Mouse (Mus musculus) hindbrain, embryonic 14.5 days (tissue): ENCODE measurements around the gene Pkp1. TPM values are rescaled to one million over a fixed set of nuclear protein-coding genes. Genes with fewer than 3 reads are reported as not detected.

ENCODE experiments used
- ATAC-seq: fragments of 200-750 bp; cut with Nextera tagmentation; 2 replicates; pipeline ENCODE4 v1.8.0; 2017; ENCODE audit warnings: moderate number of reproducible peaks, mild to moderate bottlenecking, moderate TSS enrichment, moderate library complexity; ENCODE audit not compliant: low FRiP score
- DNase-seq: peaks from one replicate; pipeline ENCODE4 v3.0.0-alpha.2; 2015; ENCODE audit warnings: low spot score
- H3K27ac ChIP-seq: fragments of 300-500 bp; sonication (generic); 2 replicates; pipeline ENCODE4 v1.5.1; 2014; ENCODE audit warnings: mild to moderate bottlenecking, moderate library complexity
- H3K27me3 ChIP-seq: fragments of 300-500 bp; sonication (generic); 2 replicates; pipeline ENCODE4 v1.6.1; 2014; ENCODE audit warnings: mild to moderate bottlenecking, low read length, mixed read lengths; ENCODE audit not compliant: control insufficient read depth, insufficient read depth
- H3K36me3 ChIP-seq: fragments of 300-500 bp; sonication (generic); replicated peaks from 2 replicates; pipeline ENCODE4 v1.6.1; 2014; ENCODE audit not compliant: control insufficient read depth, insufficient read depth
- H3K4me1 ChIP-seq: fragments of 300-500 bp; sonication (generic); replicated peaks from 2 replicates; pipeline ENCODE4 v1.6.1; 2014; ENCODE audit warnings: antibody characterized with exemption, low read length, mixed read lengths; ENCODE audit not compliant: control insufficient read depth, insufficient read depth
- H3K4me2 ChIP-seq: fragments of 300-500 bp; sonication (generic); replicated peaks from 2 replicates; pipeline ENCODE4 v1.6.1; 2014; ENCODE audit warnings: mild to moderate bottlenecking, moderate library complexity
- H3K4me3 ChIP-seq: fragments of 300-500 bp; sonication (generic); replicated peaks from 2 replicates; pipeline ENCODE4 v1.5.1; 2014; ENCODE audit warnings: mild to moderate bottlenecking, low read length
- H3K9ac ChIP-seq: fragments of 300-500 bp; sonication (generic); 2 replicates; pipeline ENCODE4 v1.6.1; 2014
- H3K9me3 ChIP-seq: fragments of 300-500 bp; sonication (generic); 2 replicates; pipeline ENCODE4 v1.6.1; 2016; ENCODE audit warnings: low read length; ENCODE audit not compliant: control insufficient read depth
- WGBS: fragments of 180-500 bp; shearing (Covaris S2); extraction: QIAGEN DNeasy Blood & Tissue Kit; methylation state at CpG from one replicate; pipeline ENCODE4 v1.1.7; 2014; 5-methylcytosine and 5-hydroxymethylcytosine counted together
- polyA plus RNA-seq: library from polyadenylated mRNA; unstranded; fragments of >200 nt; fragmentation: Nextera tagmentation; extraction: Ambion mirVana; gene quantifications from 2 replicates; pipeline ENCODE4 v1.2.1, GENCODE M21; 2014

Gene Pkp1
- polyA plus RNA-seq = not detected in 2 replicates

DNA sequence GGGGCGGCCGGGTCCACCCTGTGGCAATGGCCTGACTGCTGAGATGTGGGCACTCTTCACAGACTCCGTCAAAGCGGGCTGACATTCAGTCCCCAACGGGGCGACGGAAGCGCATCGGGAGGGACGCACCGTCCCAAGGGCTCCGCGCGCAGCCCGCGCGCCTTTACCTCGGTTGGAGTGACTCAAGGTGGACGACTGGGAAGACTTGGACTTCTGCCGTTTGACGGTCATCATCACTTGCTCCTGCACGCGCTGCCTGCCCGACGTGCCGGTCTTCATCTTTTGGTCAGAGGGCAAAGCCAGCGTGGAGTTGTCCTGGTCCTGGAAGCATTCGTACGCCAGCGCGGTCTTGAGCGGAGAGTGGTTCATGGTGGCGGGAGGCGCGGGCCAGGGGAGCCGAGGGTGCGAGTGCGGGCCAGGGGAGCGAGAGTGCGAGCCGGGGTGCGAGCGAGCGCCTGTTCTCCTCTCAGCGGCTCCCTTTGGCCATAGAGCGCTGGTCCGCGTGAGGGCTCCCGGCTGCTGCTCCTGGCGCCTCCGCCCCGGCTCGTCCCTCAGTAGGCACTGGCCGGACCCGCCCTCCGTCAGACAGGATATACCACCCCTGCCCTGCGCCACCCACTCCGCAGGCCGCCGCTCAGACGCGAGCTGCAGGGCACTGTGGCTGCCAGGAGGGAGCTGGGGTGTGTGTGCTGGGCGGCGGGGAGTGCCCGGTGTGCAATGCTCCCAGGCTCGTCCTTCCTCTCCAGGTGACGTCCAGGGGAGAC lies at the start of gene Pkp1:
TSS of gene Pkp1 (minus strand) at position 564 of the 764 bp plus-strand sequence.
- ATAC-seq (no peak), DNase-seq (no peak)
- H3K27me3 ChIP-seq = peaks cover 69% of the 10 kb centered on the region

DNA sequence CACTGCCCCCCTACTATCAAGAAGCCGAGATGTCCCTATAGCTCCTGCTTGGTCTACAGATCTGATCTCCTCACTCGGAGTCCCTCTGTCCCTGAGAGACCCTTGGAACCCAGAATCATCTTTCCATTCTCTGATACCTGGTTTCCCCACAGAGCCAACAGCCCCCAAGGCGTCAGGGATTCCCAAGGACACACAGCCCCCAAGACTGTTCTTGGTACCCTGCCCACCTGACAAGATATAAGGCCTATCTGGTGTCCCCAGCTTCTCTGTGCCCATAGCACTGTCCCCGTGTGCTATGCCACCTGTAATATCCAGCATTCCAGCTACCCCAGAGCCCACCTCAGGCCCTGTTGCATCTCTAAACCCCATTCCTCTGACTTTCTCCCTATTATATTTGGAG lies 48.7 kb upstream of the Pkp1 start:
- Histone ChIP-seq H3K9ac (no peak overlapping the region), H3K27me3 (no peaks in the 10 kb centered on the region), H3K4me2 (no peak overlapping the region), H3K4me3 (no peak overlapping the region), H3K4me1 (no peaks in the 10 kb centered on the region), H3K36me3 (no peaks in the 10 kb centered on the region), H3K9me3 (no peaks in the 10 kb centered on the region), H3K27ac (no peak overlapping the region)
- DNase-seq (no peak), ATAC-seq (no peak)
- WGBS = 86% methylated on average over 4 of the region's 4 CpGs

More for the DNA sequence above, at the start of gene Pkp1:
- Histone ChIP-seq H3K9ac (no peak within 1 kb of the TSS), H3K4me1 (no peaks in the 10 kb centered on the region; the same call in 1 of the 2 replicates), H3K4me3 (peak within 1 kb of the TSS; percentile 20), H3K9me3 (no peaks in the 10 kb centered on the region), H3K27ac (no peak within 1 kb of the TSS), H3K36me3 (no peaks in the 10 kb centered on the region), H3K4me2 (peak within 1 kb of the TSS; percentile 38)
- under 1% methylated on average over 61 of the region's 67 CpGs for WGBS

GRCm38 (mm10) chr1:135964561-135964960 lies 45.6 kb upstream of the Pkp1 start:
- H3K9me3 ChIP-seq = no peaks in the 10 kb centered on the region
- H3K4me1 ChIP-seq = no peaks in the 10 kb centered on the region
- no peak overlapping the region for H3K27ac ChIP-seq
- WGBS = 60% methylated on average over 11 of the region's 11 CpGs
- ATAC-seq (no peak), DNase-seq (no peak)
- no peak overlapping the region for H3K4me3 ChIP-seq
- no peaks in the 10 kb centered on the region for H3K36me3 ChIP-seq
- H3K27me3 ChIP-seq = no peaks in the 10 kb centered on the region
- no peak overlapping the region for H3K9ac ChIP-seq
- no peak overlapping the region for H3K4me2 ChIP-seq

- H3K9ac ChIP-seq = no peak overlapping the region
- no peak for ATAC-seq
- no peaks in the 10 kb centered on the region for H3K9me3 ChIP-seq
- H3K4me1 ChIP-seq = no peaks in the 10 kb centered on the region
- H3K36me3 ChIP-seq = no peaks in the 10 kb centered on the region
- WGBS = 69% methylated on average over 5 of the region's 5 CpGs
- H3K4me2 ChIP-seq = no peak overlapping the region
- no peak overlapping the region for H3K27ac ChIP-seq
- no peak for DNase-seq
- no peak overlapping the region for H3K4me3 ChIP-seq
- H3K27me3 ChIP-seq = no peaks in the 10 kb centered on the region
Observed at GRCm38 (mm10) chr1:135963177-135963576, 44.2 kb upstream of the Pkp1 start.

- DNase-seq (peak; percentile 80), ATAC-seq (no peak)
- H3K27me3 ChIP-seq = no peaks in the 10 kb centered on the region
- H3K9me3 ChIP-seq = no peaks in the 10 kb centered on the region
- no peaks in the 10 kb centered on the region for H3K4me1 ChIP-seq
- H3K27ac ChIP-seq = no peak overlapping the region
- no peak overlapping the region for H3K4me3 ChIP-seq
- no peaks in the 10 kb centered on the region for H3K36me3 ChIP-seq
- H3K9ac ChIP-seq = no peak overlapping the region
- 47% methylated on average over 4 of the region's 4 CpGs for WGBS
- no peak overlapping the region for H3K4me2 ChIP-seq
Observed at GRCm38 (mm10) chr1:135958483-135958882, 39.5 kb upstream of the Pkp1 start.

GRCm38 (mm10) chr1:135948871-135949270 lies 29.9 kb upstream of the Pkp1 start:
- ATAC-seq (no peak), DNase-seq (no peak)
- Histone ChIP-seq H3K4me2 (no peak overlapping the region), H3K27me3 (no peaks in the 10 kb centered on the region), H3K4me3 (no peak overlapping the region), H3K36me3 (no peaks in the 10 kb centered on the region), H3K4me1 (no peaks in the 10 kb centered on the region), H3K27ac (no peak overlapping the region), H3K9ac (no peak overlapping the region), H3K9me3 (no peaks in the 10 kb centered on the region)
- 64% methylated on average over 2 of the region's 2 CpGs for WGBS

- H3K9ac ChIP-seq = no peak overlapping the region
- no peak for ATAC-seq
- H3K9me3 ChIP-seq = no peaks in the 10 kb centered on the region
- H3K4me3 ChIP-seq = no peak overlapping the region
- no peaks in the 10 kb centered on the region for H3K27me3 ChIP-seq
- H3K36me3 ChIP-seq = no peaks in the 10 kb centered on the region
- DNase-seq = no peak
- WGBS = 64% methylated on average over 4 of the region's 4 CpGs
- no peaks in the 10 kb centered on the region for H3K4me1 ChIP-seq
- H3K4me2 ChIP-seq = no peak overlapping the region
- H3K27ac ChIP-seq = no peak overlapping the region
Observed at GRCm38 (mm10) chr1:135946247-135946646, 27.2 kb upstream of the Pkp1 start.

GRCm38 (mm10) chr1:135945711-135946110 lies 26.7 kb upstream of the Pkp1 start:
- Histone ChIP-seq H3K4me1 (no peaks in the 10 kb centered on the region), H3K36me3 (no peaks in the 10 kb centered on the region), H3K9ac (no peak overlapping the region), H3K27me3 (no peaks in the 10 kb centered on the region), H3K4me3 (no peak overlapping the region), H3K9me3 (no peaks in the 10 kb centered on the region), H3K4me2 (no peak overlapping the region), H3K27ac (no peak overlapping the region)
- ATAC-seq (no peak), DNase-seq (peak; percentile 67)
- 16% methylated on average over 7 of the region's 7 CpGs for WGBS

- Histone ChIP-seq H3K4me3 (no peak overlapping the region), H3K27ac (no peak overlapping the region), H3K9ac (no peak overlapping the region), H3K27me3 (no peaks in the 10 kb centered on the region), H3K36me3 (no peaks in the 10 kb centered on the region), H3K9me3 (no peaks in the 10 kb centered on the region), H3K4me2 (peak overlapping the region; percentile 28), H3K4me1 (no peaks in the 10 kb centered on the region)
- DNase-seq (peak; percentile 87), ATAC-seq (peak; percentile 60; the same call in 1 of the 2 replicates)
- 44% methylated on average over 12 of the region's 12 CpGs for WGBS
Observed at GRCm38 (mm10) chr1:135944526-135945259, 25.7 kb upstream of the Pkp1 start.
